Mouse (Mus musculus): Measurements from ENCODE around the gene Olfr1200.

Olfr1200 gene

GRCm38 (mm10) chr2:88770388-88770787 is at the start of gene Olfr1200:
Gene Olfr1200 (minus strand): TSS chr2:88770488.
- no peak for DNase-seq (ENCODE audit: low spot score)

GRCm38 (mm10) chr2:88814196-88814595 is 43.9 kb upstream of the Olfr1200 start, which contains the start of gene Olfr1202:
Gene Olfr1202 (plus strand): TSS chr2:88814496.
- no peak for DNase-seq (ENCODE audit: low spot score)

- DNase-seq (ENCODE audit: low spot score) = no peak
Measured at GRCm38 (mm10) chr2:88792736-88793135, 22.4 kb upstream of the Olfr1200 start, which contains the start of gene Olfr1201. Gene Olfr1201 (plus strand): TSS chr2:88793036.

- DNase-seq (ENCODE audit: low spot score) = no peak
Measured at GRCm38 (mm10) chr2:88760369-88760768, 9.9 kb downstream of the Olfr1200 start, which contains the start of gene Olfr1199. Gene Olfr1199 (minus strand): TSS chr2:88760469.

GRCm38 (mm10) chr2:88751270-88751669 is 19.0 kb downstream of the Olfr1200 start, which contains the start of gene Olfr1198:
Gene Olfr1198 (minus strand): TSS chr2:88751370.
- no peak for DNase-seq (ENCODE audit: low spot score)

GRCm38 (mm10) chr2:88743379-88743778 is 26.9 kb downstream of the Olfr1200 start:
- DNase-seq (ENCODE audit: low spot score) = no peak

DNA sequence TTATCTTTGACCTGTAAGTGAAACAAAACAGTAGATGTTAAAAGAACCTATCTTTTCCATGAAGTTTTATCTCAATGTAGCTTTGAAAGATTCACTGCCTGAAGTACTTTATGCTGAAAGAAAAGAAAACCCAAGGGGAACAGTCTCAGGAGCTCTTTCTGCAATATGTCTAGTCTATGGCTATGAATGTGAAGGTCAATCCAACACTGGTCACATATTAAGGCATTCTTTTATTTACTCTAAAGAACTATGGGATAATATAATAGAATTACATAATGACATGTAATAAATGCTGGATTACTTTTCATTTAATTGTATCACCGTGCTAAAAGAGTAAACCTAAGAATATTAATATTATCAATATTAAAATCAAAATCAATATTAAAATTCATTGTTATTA is 38.0 kb downstream of the Olfr1200 start, which contains the start of gene Olfr1197:
Olfr1197 (minus strand) TSS at position 101 of the 400 bp plus-strand sequence.
- DNase-seq (ENCODE audit: low spot score) = no peak
